Mouse (Mus musculus) layer of hippocampus, adult 11-12 months (tissue): Measurements from ENCODE around the gene Natd1.

Source experiments
- DNase-seq: peaks from one replicate; pipeline ENCODE4 v3.0.0; 2022; ENCODE audit warnings: low spot score

Natd1 gene

DNA sequence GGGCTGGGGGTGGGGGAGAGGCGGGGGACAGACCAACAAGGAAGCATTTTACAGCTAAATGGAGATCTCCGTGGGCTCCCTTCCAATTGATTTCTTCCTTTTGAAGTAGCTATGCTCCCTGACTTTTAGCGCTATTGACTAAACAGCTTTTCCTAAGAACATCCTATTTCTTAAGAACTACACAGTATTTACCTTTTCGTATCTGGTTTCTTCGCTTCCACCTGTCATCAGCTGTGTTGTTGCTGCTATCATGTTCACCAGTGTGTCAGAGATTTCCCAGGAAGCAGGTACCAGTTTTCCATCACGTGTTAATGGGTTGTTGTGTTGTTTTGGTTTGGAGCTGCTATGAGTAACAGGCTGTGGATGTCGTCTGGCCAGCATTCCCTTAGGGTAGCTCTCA is at the start of gene Natd1:
TSS of gene Natd1 (minus strand) at position 260 of the 400 bp plus-strand sequence.
- DNase-seq: no peak

DNA sequence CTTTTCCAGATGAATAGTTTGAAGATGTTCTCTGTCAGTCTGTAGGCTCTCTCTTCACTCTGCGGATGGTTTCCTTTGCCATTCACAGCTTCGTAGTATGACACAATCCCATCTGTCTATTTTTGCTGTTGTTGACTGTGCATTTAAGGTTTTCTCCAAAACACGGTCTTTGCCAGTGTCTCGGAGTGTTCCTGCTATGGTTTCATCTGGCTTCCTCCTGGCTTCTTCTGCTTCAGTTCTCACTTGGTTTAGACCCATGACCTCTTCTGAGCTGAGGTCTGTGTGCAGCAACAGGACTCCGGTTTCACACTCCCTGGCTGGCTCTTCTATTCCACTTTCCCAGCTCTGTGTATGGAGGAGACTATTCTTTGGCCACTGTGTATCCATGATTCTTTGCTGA is 48.2 kb upstream of the Natd1 start:
- no peak for DNase-seq

DNA sequence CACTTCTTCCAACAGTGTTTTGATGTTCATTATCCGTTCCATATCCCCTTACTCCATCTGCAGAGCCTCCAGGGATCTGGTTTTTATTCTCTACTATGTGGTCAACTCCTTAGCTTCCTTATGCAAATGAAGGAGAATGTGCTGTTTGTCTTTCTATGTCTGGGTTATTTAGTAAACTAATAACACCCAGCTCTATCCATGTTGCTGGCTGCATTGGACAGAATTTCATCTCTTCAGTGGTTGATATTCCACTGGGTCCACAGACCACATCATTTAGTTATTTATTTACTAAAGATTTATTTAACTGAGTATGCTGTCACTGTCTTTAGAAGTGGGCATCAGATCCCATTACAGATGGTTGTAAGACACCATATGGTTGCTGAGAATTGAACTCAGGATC is 46.6 kb upstream of the Natd1 start:
- no peak for DNase-seq

DNA sequence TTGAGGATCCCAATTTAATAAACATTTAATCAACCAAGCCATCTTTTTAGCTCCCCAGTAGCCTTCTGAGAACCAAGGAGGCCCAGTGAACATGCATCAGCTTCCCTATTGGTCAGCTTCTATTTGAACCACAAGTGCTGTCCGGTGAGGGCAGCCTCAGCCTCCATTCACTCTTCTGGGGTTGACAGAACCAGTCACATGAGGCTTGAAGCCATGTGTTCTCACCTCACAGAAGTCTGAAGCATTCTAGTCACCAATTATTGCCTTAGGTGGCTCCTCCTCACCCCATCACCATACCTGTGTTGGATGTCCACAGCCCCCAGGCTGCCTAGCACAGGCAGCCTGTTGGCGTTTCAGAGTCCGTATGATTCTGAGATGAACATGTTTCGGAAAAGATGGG is 44.4 kb upstream of the Natd1 start:
- DNase-seq: no peak

DNA sequence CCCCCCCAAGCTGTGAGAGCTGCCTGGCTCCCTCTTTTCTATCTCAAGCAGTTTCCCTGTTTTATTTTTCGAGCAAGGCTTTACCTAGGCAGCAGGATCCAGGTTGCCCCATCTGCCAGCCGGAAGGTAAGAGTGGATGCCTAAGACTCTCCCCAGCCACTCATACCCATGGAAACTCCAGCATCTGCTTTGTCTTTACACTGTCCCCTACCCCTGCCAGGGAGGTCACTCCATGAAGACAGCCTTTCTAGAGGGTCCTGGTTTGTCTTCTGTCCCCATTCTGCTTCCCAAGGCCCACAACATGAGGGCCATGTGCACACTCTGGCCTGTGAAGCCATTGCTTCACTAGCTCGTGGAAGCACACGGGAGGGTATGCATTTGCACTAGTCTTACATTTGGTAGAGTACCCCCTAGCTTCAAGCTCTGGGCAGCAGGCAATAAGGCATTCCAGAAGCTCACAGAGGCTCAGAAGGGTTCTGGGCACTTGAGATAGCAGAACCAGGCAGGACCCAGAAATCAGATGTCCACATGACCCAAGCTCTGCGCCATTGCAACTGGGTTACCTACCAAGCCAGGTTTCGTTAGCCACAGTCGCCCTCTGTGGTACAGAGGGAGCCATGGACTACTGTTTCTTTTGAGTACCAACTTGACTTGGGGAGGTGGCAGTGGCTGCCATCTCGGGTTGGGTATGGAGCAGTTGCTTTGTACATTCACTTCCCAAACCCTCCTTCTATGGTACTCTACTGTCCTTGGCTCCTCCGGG is 41.3 kb upstream of the Natd1 start:
- DNase-seq: no peak

DNA sequence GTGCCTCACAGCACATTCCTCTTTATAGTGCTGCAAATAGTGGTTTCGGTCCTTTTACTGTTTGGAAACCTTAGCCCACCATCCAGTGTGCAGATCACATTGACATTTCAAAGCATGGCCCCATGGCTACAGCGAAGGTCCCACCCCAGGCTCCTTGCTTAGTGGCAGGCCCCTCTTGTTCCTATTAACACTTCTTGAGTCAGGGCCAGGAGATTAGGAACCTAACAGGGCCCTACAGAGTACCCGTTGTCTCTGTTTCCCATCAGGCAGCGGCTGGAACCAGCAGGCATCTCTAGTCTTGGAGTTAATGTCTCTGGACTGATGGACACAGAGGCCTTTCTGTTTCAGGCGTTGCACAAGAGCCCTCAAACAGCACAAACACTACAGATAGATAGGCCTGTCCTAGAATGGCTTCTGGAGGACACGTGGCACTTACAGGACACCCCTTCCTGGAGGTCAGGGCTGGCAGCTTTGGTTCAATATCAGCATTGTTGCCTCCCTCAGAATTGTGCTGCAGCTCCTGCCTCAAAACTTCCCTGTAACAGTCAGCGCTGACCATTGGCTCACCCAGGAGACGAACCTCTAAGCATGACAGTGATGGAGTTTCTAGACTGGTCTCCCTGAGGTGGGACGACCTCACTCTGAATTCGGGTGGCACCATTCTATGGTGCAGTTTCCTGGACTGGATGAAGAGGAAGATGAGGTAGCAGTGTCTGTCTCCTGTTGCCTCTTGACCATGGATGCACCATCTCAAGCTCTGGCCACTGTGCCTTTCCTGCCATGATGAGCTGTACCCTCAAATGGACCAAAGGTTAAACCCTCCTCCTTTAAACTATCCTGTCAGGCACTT is 39.9 kb upstream of the Natd1 start:
- no peak for DNase-seq

DNA sequence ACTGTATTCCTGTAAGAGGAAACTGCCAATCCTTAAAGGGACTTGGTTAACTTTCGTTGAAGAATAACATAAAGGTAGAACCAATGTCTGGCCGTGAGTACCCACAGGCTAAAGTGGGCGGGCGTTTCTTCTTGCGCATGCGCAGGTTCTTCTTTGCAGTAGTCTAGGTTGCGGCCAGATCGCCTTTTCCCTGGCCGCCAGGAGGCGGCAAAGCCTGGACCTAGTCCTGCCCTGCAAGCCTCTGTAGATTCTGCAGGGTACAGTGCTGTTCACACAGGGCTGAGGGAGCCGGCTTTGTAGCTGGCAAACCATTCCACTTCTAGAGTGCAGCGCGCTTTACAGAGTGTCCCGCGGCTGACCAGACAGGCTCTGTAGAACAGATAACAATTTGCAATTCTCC is 39.3 kb upstream of the Natd1 start:
- DNase-seq: peak; percentile 92

DNA sequence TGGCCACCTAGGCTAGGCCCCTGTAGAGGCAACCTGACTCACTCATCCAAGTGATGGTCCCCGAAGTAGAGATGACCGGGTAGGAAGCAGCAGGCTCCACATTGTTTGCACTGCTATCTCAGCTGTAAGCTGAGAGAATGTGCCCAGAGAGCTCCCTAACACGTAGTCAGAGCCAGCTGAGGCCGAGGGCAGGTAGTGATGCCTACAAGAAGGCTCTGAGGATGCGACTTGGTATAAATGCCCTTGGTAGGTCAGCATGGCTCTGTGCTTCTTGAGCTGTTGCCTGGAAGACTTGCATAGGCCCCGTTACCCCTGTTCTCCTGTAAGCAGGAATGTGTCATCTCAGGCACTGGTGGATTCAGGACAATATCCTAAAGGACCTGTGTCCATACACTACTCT is 38.4 kb upstream of the Natd1 start:
- DNase-seq: no peak

DNA sequence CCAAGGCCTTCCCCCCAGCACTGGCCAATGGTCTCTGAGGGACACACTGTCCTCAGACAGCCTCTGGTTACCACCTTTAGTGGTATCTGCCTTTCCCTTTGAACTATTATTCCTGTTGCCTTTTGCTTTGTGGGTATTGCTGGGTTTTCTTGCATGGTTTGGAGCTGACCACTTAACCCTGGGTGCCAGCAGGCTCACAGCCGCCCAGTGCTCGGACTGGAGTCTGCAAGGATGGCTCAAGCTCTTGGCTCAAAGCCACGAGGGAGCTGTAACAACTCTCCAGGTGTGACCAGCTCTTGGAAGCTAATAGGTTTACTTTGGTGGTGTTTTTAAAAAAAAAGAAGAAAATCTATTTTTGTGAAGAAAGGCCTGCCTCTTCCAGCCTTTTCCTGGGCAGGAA is 37.8 kb upstream of the Natd1 start:
- no peak for DNase-seq

DNA sequence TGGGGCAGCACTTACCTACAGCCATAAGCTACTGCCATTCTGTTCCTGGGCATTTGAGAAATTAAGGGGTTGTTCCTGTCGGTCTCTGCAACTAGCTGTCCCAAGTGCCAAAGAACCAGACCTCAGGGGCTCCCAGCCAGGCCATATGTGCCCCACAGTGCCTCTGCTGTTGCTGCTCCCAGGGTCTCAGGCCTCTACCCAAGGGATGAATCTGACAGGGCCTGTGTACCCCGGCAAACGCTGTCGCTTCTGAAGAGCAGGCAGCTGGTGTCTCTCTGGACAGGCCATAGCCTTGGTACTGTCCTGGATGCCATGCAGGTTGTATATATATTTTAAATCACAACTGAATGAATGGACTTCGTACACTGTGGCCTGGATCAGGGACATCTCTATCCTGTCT is 37.3 kb upstream of the Natd1 start:
- no peak for DNase-seq

DNA sequence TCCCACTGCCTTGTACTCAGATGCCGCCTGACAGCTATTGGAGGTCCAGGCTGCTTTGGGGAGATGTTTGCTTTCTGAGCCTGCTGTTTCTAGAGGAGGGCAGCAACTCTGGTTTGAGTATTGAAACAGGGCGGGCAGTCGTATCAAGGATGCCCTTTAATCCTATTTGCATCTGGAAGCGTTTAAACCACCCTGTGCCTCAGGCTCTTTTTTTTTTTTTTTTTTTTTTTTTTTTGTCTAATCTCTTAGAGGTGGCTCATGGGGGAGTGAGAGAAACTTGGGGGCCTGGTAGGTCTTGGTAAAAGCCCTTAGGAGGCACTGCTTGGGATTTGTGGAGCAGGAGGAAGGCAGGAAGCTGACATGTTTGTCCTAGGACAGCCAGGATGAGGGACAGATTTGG is 30.5 kb upstream of the Natd1 start:
- DNase-seq: no peak

DNA sequence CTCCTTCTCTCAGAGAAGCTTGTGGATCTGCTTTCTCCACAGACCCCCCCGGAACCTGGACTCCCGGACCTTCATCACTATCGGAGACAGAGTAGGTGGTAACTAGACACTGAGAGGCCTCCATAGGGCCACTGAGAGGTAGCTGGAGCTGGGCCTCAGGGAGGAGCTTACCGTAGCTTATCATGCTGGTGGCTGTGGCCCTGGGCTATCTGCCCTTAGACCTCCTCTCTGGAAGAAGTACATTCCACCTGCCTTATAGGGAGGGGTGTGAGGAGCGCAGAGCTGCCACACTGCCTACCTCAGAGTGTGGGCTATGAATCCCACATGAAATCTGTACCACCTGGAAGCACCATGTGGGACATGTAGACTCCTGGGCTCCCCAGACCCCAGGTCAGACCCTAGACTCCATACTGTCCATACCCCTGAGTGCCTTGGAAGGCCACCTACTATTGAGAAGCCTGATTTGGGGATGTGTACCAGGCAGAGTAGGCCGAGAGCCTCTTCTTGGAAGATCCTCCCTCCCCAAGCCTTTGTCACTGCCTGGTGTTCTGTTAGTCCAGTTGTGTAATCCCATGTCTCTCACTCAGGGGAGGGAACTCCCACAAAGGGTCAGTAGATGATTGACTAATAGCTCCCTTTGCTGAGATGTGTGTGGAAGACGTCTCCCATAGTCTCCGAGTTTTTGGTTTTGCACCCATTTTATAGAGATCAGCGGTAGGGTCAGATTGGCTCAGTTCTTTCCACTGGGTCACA is 27.9 kb upstream of the Natd1 start:
- DNase-seq: no peak

DNA sequence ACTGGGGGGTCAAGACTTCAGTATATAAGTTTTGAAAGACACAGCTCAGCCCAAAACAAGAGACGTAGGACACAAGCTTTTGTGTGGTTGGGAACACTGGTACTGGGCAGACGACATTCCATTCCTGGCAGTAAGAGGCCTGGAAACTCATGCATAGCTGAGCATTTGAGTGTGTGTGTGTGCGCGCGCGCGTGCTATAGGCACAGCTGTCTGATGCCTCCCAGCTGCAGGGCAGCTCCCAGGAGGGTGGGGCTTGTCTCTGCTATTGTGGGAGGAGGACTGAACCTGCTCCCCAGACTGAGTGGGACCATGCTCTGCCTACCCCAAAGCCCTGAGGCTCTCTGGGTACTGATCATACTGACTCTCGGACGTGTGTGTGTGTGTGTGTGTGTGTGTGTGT is 26.8 kb upstream of the Natd1 start:
- DNase-seq: no peak

DNA sequence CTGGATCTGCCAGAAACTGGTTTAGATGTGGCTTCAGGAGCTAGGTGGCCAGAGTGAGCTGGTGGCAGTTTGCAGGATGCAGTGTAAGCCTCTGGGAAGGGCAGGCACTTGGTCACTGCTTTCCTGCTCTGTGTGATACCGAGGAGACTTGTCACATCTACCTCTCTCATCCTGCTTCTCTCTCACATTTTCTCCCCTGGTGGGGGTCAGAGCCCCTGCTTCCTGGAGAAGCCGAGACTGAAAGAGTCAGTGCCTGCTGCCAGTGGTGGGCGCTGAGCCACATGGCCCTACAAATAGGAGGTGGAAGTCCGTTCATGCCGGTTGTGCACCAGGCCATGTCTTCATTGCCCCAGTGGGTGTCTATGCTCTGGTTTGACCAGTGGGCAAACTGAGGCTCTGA is 26.0 kb upstream of the Natd1 start:
- no peak for DNase-seq

DNA sequence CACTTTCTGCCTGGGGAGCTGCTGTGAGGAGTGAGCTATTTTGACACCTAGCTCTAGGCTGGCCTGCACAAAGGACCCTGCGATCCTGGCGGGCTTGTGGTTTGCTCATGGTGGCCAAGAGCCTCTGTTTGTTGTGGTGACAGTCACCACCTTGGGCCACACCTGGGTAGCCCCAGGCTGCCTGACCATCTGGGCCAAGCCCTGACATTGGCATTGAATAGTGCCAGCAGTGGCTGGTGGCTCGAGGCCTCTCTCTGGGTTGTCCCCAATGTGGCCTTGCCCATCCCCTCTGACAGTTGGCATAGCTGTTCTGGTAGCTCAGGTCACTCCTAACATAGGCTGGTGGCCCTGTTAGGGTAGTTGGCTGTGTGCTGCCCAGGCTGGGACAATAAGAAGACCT is 24.9 kb upstream of the Natd1 start:
- no peak for DNase-seq

DNA sequence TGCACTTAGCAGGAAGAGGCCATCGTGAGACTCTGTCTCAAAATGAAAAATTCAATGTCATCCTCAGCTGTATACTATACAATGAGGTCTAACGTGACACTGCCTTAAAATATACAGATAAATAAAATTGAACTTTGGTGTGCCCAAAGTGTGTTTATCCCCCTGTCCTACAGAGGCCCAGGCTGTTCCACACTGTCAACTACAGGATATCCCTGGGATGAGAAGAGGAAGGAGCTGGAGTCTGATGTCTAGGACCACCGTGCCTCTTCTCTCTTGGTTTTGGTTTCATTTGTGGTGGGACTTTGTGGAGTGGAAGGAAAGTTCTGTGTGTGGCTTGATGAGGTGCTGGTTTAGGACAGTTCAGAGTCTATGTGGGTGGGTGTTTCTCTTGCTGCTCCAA is 23.1 kb upstream of the Natd1 start:
- DNase-seq: no peak

DNA sequence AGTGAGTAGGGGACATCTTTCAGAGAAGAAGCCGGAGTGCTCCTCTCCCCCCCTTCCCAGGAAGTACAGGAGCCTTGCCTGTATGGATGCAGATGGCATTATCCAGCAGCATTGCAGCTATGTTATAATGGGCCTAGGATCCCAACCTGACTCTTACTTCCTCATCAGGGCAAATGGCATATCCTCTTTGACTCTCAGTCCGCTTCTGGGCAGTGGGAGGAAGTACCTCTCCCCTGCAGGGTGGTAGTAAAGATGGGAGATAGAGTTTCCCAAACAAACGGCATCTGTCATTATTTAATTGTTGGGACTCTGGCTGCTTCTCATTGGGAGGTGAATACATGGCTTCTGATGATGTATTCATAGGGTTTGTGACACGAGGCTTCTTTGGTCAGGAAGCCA is 21.4 kb upstream of the Natd1 start:
- no peak for DNase-seq

DNA sequence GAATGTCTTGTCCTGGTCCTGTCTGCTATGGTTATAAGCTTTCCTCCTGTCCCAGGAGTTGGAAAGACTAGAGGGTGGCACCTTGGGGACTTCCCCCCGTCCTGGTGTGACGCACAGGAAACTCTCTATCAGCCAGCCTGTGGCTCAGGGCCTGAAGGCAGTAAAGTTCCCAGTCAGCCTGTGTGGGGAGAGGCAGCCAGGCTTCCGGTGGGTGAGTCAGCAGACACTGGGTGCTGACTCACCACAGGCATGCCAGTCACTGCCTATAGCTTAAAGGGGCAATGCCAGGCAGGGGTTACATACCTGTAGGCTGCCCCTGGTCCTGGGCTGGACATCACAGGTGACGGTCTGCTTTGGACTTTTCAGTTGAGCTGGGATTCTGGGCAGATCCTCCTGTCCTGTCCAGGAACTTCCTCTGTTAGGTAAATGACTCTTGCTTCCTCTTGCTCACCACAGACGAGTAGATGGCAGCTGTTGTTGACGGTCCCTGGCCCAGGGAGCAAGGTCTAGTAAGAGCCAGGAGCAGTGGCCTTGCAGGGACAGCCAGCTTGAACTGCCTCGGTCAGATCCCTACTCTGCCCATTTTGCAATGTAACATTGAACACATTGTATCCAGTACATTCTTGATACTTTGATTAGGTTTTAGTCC is 20.9 kb upstream of the Natd1 start:
- peak; percentile 45 for DNase-seq

DNA sequence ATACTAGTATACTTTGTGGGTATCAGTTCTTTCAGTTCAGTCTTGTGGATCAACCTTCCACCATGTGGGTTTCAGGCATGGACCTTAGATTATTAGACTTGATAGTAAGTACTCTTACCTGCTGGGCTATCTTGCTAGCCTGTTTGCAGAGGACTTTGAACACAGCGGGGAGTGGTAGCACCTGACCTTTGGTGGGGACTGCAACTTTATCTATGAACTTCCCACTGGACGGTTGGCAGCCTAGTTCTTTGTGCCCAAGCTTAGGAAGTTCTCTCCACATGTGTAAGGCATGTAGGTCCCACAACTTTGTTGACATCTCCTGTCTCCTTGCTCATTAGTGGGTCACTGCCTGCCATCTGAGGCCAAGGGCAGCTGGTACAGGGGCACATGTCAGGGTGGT is 20.2 kb upstream of the Natd1 start:
- no peak for DNase-seq

DNA sequence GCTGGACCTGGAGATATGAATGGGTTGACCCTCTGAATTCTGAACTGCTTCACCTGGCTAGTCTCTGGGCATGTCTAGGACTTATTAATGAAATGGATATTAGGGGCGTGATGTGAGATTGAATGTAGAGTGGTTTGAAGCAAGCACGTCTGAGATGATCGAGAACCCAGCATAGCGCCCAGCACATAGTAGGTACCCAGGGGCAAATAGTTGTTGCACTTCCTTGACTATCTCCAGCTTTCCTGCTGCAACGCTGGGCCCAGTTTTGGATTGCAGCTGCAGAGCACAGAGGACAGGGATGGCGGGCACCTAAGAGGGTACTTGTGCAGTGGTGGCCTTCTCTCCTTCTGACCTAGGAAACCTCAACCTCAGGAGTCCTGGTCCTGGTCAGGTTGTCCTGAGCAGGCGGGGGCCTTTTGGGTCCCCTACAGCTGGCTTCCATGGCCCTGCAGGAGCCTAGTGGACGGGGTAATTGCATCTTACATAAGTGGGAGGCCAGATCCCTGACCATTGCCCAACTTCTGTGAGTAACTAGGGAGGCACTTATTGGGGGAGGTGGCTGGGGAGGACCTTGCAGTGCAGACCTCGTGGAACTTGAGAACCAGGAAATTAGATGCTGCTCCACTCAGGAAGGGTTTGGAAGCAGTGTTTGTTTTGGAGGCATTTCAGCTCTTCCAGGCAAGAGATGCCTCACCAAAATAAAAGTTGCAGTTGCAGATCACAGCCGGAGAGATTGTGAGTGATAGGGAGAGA is 18.8 kb upstream of the Natd1 start:
- DNase-seq: no peak

DNA sequence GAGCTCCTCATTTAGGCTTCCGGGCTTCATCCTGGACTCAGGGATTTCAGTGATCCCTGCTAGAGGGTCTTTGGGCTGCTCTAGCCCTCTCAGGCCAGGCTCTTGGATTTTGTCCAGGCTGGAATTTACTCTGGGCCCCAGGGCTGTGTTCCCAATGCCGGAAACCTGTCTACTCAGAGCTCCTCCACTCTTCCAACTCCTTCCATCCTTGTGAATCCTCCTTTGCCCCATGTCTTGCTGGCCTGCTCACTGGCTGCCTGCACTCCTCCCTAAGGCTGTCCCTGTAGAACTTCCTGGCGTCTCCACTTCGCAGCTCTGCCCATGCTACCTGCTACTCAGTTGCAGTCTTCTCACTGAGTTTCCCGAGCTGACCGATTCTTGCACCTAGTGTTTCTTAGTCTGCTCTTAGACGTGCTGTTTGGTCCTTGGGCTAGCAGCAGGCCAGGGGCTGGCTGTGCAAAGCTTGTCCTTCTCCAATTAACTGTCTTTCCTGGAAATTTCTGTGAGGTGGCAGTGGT is 18.0 kb upstream of the Natd1 start:
- DNase-seq: no peak
